8 mouse cellular contexts compared by ENCODE assay signal in genomic region chr2:84735346-84735920, GRCm38 (mm10). TPM values are rescaled to one million over a fixed set of nuclear protein-coding genes. Genes with fewer than 3 reads are reported as not detected.
DNase-seq lines count a peak whose midpoint lies in the region; ATAC-seq lines count a peak whose summit lies in the region.

No protein-coding gene starts in this region.

- no peaks in the 10 kb centered on the region for H3K9me3 ChIP-seq in heart, embryonic 13.5 days
- no peaks in the 10 kb centered on the region for H3K9me3 ChIP-seq in limb, embryonic 13.5 days
- no peaks in the 10 kb centered on the region for H3K9me3 ChIP-seq in neural tube, embryonic 13.5 days

- H3K9ac ChIP-seq in heart, embryonic 13.5 days, result peak overlapping the region; percentile 73
- peak overlapping the region; percentile 72 for H3K9ac ChIP-seq in limb, embryonic 13.5 days
- H3K9ac ChIP-seq in neural tube, embryonic 13.5 days, result peak overlapping the region; percentile 89

- H3K36me3 ChIP-seq in heart, embryonic 13.5 days, result peaks cover 8% of the 10 kb centered on the region
- peaks cover 5% of the 10 kb centered on the region for H3K36me3 ChIP-seq in limb, embryonic 13.5 days
- H3K36me3 ChIP-seq in neural tube, embryonic 13.5 days, result peaks cover 7% of the 10 kb centered on the region; the same call in 1 of the 2 replicates

- peak overlapping the region; percentile 68 for H3K4me2 ChIP-seq in heart, embryonic 13.5 days
- H3K4me2 ChIP-seq in limb, embryonic 13.5 days (replicated peaks), result peak overlapping the region; percentile 73
- H3K4me2 ChIP-seq in neural tube, embryonic 13.5 days, result peak overlapping the region; percentile 78

- no peak for DNase-seq in heart, postnatal 10 days
- no peak for DNase-seq in adrenal gland, adult 8-10 months
- no peak for DNase-seq in right cerebral cortex, postnatal 4 days
- DNase-seq in lung, postnatal 10 days, result no peak

- peak; percentile 53; the same call in 1 of the 2 replicates for ATAC-seq in heart, embryonic 13.5 days (ENCODE audit: extremely low read depth, insufficient number of reproducible peaks, low FRiP score, low TSS enrichment)
- peak; percentile 71 for ATAC-seq in erythroblast, adult 5-6 weeks (replicated peaks; ENCODE audit: low FRiP score, poor library complexity, severe bottlenecking)
- no peak; the same call in 1 of the 2 replicates for ATAC-seq in limb, embryonic 13.5 days (ENCODE audit: low FRiP score, low read depth)
- no peak for ATAC-seq in neural tube, embryonic 13.5 days (ENCODE audit: low read depth)

- H3K4me1 ChIP-seq in heart, embryonic 13.5 days, result peaks cover 75% of the 10 kb centered on the region
- H3K4me1 ChIP-seq in limb, embryonic 13.5 days, result peaks cover 70% of the 10 kb centered on the region
- peaks cover 72% of the 10 kb centered on the region for H3K4me1 ChIP-seq in neural tube, embryonic 13.5 days (replicated peaks)

- WGBS in heart, embryonic 13.5 days, result 10% methylated on average over 7 of the region's 7 CpGs
- 22% methylated on average over 7 of the region's 7 CpGs for WGBS in limb, embryonic 13.5 days
- 26% methylated on average over 7 of the region's 7 CpGs for WGBS in neural tube, embryonic 13.5 days

- H3K27me3 ChIP-seq in heart, embryonic 13.5 days (replicated peaks), result peaks cover 11% of the 10 kb centered on the region
- H3K27me3 ChIP-seq in limb, embryonic 13.5 days, result no peaks in the 10 kb centered on the region
- no peaks in the 10 kb centered on the region for H3K27me3 ChIP-seq in neural tube, embryonic 13.5 days

- intact Hi-C loops in heart, postnatal 10 days (cut with DNase I), result no loop called here

- H3K27ac ChIP-seq in heart, embryonic 13.5 days (replicated peaks), result peak overlapping the region; percentile 69
- no peak overlapping the region for H3K27ac ChIP-seq in limb, embryonic 13.5 days
- H3K27ac ChIP-seq in neural tube, embryonic 13.5 days (replicated peaks), result peak overlapping the region; percentile 92

- peak overlapping the region; percentile 58 for H3K4me3 ChIP-seq in heart, embryonic 13.5 days
- H3K4me3 ChIP-seq in limb, embryonic 13.5 days, result peak overlapping the region; percentile 55
- H3K4me3 ChIP-seq in neural tube, embryonic 13.5 days, result peak overlapping the region; percentile 64

RNA-seq across cellular contexts. Expression of gene Ypel4, which starts 1.6 kb away (rescaled TPM):
- 7.3 and 8.4 TPM in 2 replicates for polyA plus RNA-seq in heart, embryonic 13.5 days (2015; fragmentation: Nextera tagmentation; extraction: Ambion mirVana)
- total RNA-seq in heart, postnatal 10 days (2021), result 1 to 10 TPM in 1 of 2 experiments, under 1 TPM in 1; 0.89 to 1.0 TPM
- total RNA-seq in erythroblast, adult 5-6 weeks (2015; ENCODE audit: low replicate concordance), result 1,364 and 1,503 TPM in 2 replicates
- total RNA-seq in erythroblast, adult 5-6 weeks (2017; ENCODE audit: low replicate concordance), result 1,636 and 1,967 TPM in 2 replicates
- 10.2 and 11.2 TPM in 2 replicates for polyA plus RNA-seq in limb, embryonic 13.5 days (2015; fragmentation: Nextera tagmentation; extraction: Ambion mirVana)
- polyA plus RNA-seq in neural tube, embryonic 13.5 days (2015; fragmentation: Nextera tagmentation; extraction: Ambion mirVana), result 18.8 and 19.1 TPM in 2 replicates
- 10 to 100 TPM in 2 of 4 experiments, 1 to 10 TPM in 2; 4.5 to 11.8 (median 9.7) TPM for total RNA-seq in adrenal gland, adult 8-10 months (2022)

RNA-seq across cellular contexts. Expression of gene Gm19426, which starts 8.0 kb away (rescaled TPM):
- polyA plus RNA-seq in heart, embryonic 13.5 days (2015; fragmentation: Nextera tagmentation; extraction: Ambion mirVana), result 5.7 and 6.5 TPM in 2 replicates
- 1 to 10 TPM; 3.1 to 3.9 TPM for total RNA-seq in heart, postnatal 10 days (2021)
- not detected in 2 replicates for total RNA-seq in erythroblast, adult 5-6 weeks (2015; ENCODE audit: low replicate concordance)
- not detected in 2 replicates for total RNA-seq in erythroblast, adult 5-6 weeks (2017; ENCODE audit: low replicate concordance)
- polyA plus RNA-seq in limb, embryonic 13.5 days (2015; fragmentation: Nextera tagmentation; extraction: Ambion mirVana), result 11.4 and 12.9 TPM in 2 replicates
- polyA plus RNA-seq in neural tube, embryonic 13.5 days (2015; fragmentation: Nextera tagmentation; extraction: Ambion mirVana), result 4.7 and 7.0 TPM in 2 replicates
- total RNA-seq in adrenal gland, adult 8-10 months (2022), result 1 to 10 TPM; 1.7 to 4.3 (median 2.8) TPM

RNA-seq across cellular contexts. Expression of gene Clp1, which starts 8.3 kb away (rescaled TPM):
- polyA plus RNA-seq in heart, embryonic 13.5 days (2015; fragmentation: Nextera tagmentation; extraction: Ambion mirVana), result 16.4 and 18.5 TPM in 2 replicates
- total RNA-seq in heart, postnatal 10 days (2021), result 1 to 10 TPM; 7.0 to 8.1 TPM
- total RNA-seq in erythroblast, adult 5-6 weeks (2015; ENCODE audit: low replicate concordance), result 53.6 and 64.6 TPM in 2 replicates
- total RNA-seq in erythroblast, adult 5-6 weeks (2017; ENCODE audit: low replicate concordance), result 46.7 and 70.3 TPM in 2 replicates
- 39.7 and 41.0 TPM in 2 replicates for polyA plus RNA-seq in limb, embryonic 13.5 days (2015; fragmentation: Nextera tagmentation; extraction: Ambion mirVana)
- polyA plus RNA-seq in neural tube, embryonic 13.5 days (2015; fragmentation: Nextera tagmentation; extraction: Ambion mirVana), result 28.1 and 29.6 TPM in 2 replicates
- 10 to 100 TPM; 12.6 to 15.2 (median 14.3) TPM for total RNA-seq in adrenal gland, adult 8-10 months (2022)

RNA-seq across cellular contexts. Expression of gene Zdhhc5, which starts 20.5 kb away (rescaled TPM):
- 20.8 and 21.9 TPM in 2 replicates for polyA plus RNA-seq in heart, embryonic 13.5 days (2015; fragmentation: Nextera tagmentation; extraction: Ambion mirVana)
- 10 to 100 TPM; 66.4 to 72.4 TPM for total RNA-seq in heart, postnatal 10 days (2021)
- total RNA-seq in erythroblast, adult 5-6 weeks (2015; ENCODE audit: low replicate concordance), result 28.4 and 29.2 TPM in 2 replicates
- 39.8 and 41.3 TPM in 2 replicates for total RNA-seq in erythroblast, adult 5-6 weeks (2017; ENCODE audit: low replicate concordance)
- 25.6 and 27.8 TPM in 2 replicates for polyA plus RNA-seq in limb, embryonic 13.5 days (2015; fragmentation: Nextera tagmentation; extraction: Ambion mirVana)
- polyA plus RNA-seq in neural tube, embryonic 13.5 days (2015; fragmentation: Nextera tagmentation; extraction: Ambion mirVana), result 17.6 and 19.2 TPM in 2 replicates
- total RNA-seq in adrenal gland, adult 8-10 months (2022), result 10 to 100 TPM; 58.8 to 72.1 (median 62.7) TPM

RNA-seq across cellular contexts. Expression of gene Serping1, which starts 39.8 kb away (rescaled TPM):
- 38.8 and 40.2 TPM in 2 replicates for polyA plus RNA-seq in heart, embryonic 13.5 days (2015; fragmentation: Nextera tagmentation; extraction: Ambion mirVana)
- total RNA-seq in heart, postnatal 10 days (2021), result 10 to 100 TPM; 59.2 to 60.4 TPM
- total RNA-seq in erythroblast, adult 5-6 weeks (2015; ENCODE audit: low replicate concordance), result 4.2 and 7.3 TPM in 2 replicates
- total RNA-seq in erythroblast, adult 5-6 weeks (2017; ENCODE audit: low replicate concordance), result 2.1 and 3.1 TPM in 2 replicates
- polyA plus RNA-seq in limb, embryonic 13.5 days (2015; fragmentation: Nextera tagmentation; extraction: Ambion mirVana), result 25.4 and 30.1 TPM in 2 replicates
- polyA plus RNA-seq in neural tube, embryonic 13.5 days (2015; fragmentation: Nextera tagmentation; extraction: Ambion mirVana), result 36.2 and 37.0 TPM in 2 replicates
- 100 to 1,000 TPM in 1 of 4 experiments, 10 to 100 TPM in 3; 80.5 to 116 (median 91.7) TPM for total RNA-seq in adrenal gland, adult 8-10 months (2022)

Comparison
In these comparisons a context has a peak if more than half of its experiments do, and no peak if none do; other contexts are left out.
1. ATAC-seq: peak in heart, embryonic 13.5 days (single experiment) and erythroblast, adult 5-6 weeks (single experiment); none in limb, embryonic 13.5 days (single experiment) and neural tube, embryonic 13.5 days (single experiment).
2. RNA of gene Ypel4, which starts 1.6 kb away (total RNA-seq): 1,364 to 1,967 TPM in erythroblast, adult 5-6 weeks; 4.5 to 11.8 TPM in adrenal gland, adult 8-10 months and 0.89 to 1.0 TPM in heart, postnatal 10 days; every median in the first group is over 100 times any median in the second.
3. Peak in every context shown above with its lines, with median percentiles within 50 percentile points of each other: H3K4me2 ChIP-seq, H3K4me3 ChIP-seq and H3K9ac ChIP-seq.